Mouse (Mus musculus): Measurements from ENCODE around the gene Ppif. TPM values are rescaled to one million over a fixed set of nuclear protein-coding genes. Genes with fewer than 3 reads are reported as not detected.

Ppif gene
- 100 to 1,000 TPM; 188 to 208 TPM for total RNA-seq (2021)

GRCm38 (mm10) chr14:25693888-25694568, at the start of gene Ppif:
Ppif (plus strand) TSS chr14:25694154.
- peak; percentile 99 for DNase-seq

GRCm38 (mm10) chr14:25645717-25646116, 48.2 kb upstream of the Ppif start:
- no peak for DNase-seq

GRCm38 (mm10) chr14:25646161-25646621, 47.8 kb upstream of the Ppif start:
- DNase-seq = peak; percentile 85

GRCm38 (mm10) chr14:25651131-25651530, 42.8 kb upstream of the Ppif start:
- no peak for DNase-seq

- DNase-seq = no peak
Observed at GRCm38 (mm10) chr14:25651905-25652304, 42.0 kb upstream of the Ppif start.

- DNase-seq = no peak
Observed at GRCm38 (mm10) chr14:25654401-25655197, 39.4 kb upstream of the Ppif start.

- peak; percentile 68 for DNase-seq
Observed at GRCm38 (mm10) chr14:25660661-25661060, 33.3 kb upstream of the Ppif start.

GRCm38 (mm10) chr14:25661185-25661920, 32.6 kb upstream of the Ppif start:
- DNase-seq = no peak

- DNase-seq = no peak
Observed at GRCm38 (mm10) chr14:25663649-25664309, 30.2 kb upstream of the Ppif start.

GRCm38 (mm10) chr14:25664310-25664695, 29.7 kb upstream of the Ppif start:
- no peak for DNase-seq

GRCm38 (mm10) chr14:25665314-25665970, 28.5 kb upstream of the Ppif start:
- peak; percentile 35 for DNase-seq

- DNase-seq = peak; percentile 61
Observed at GRCm38 (mm10) chr14:25666668-25667376, 27.1 kb upstream of the Ppif start.

- no peak for DNase-seq
Observed at GRCm38 (mm10) chr14:25667587-25667986, 26.4 kb upstream of the Ppif start.

- no peak for DNase-seq
Observed at GRCm38 (mm10) chr14:25679625-25680024, 14.3 kb upstream of the Ppif start.

- DNase-seq = no peak
Observed at GRCm38 (mm10) chr14:25682020-25682419, 11.9 kb upstream of the Ppif start.

GRCm38 (mm10) chr14:25686216-25686945, 7.6 kb upstream of the Ppif start:
- DNase-seq = peak; percentile 36

- peak; percentile 45 for DNase-seq
Observed at GRCm38 (mm10) chr14:25686983-25687901, 6.7 kb upstream of the Ppif start.

GRCm38 (mm10) chr14:25693271-25693887, 575 bp upstream of the Ppif start:
- DNase-seq = peak; percentile 37

- DNase-seq = peak; percentile 42
Observed at GRCm38 (mm10) chr14:25694569-25694897, 579 bp downstream of the Ppif start.

Measured in heart, postnatal 4 days (tissue).